Mouse (Mus musculus) cerebellum, adult 2 months (tissue): ENCODE results near the gene Ate1. TPM values are rescaled to one million over a fixed set of nuclear protein-coding genes. Genes with fewer than 3 reads are reported as not detected.

Source experiments
- DNase-seq, 2 experiments: peaks; one replicate each; pipeline ENCODE4 v3.0.0; 2021
- H3K27ac ChIP-seq: fragments of 200-500 bp; 2 replicates; pipeline ENCODE4 v1.5.1; 2012; ENCODE audit warnings: low read length, control low read depth, inconsistent platforms; ENCODE audit not compliant: insufficient read depth
- H3K27me3 ChIP-seq: fragments of 200-500 bp; 2 replicates; pipeline ENCODE4 v1.6.1; 2012; ENCODE audit warnings: inconsistent platforms, mild to moderate bottlenecking, low read length, moderate library complexity; ENCODE audit not compliant: control insufficient read depth, insufficient read depth
- H3K4me1 ChIP-seq: fragments of 200-500 bp; 2 replicates; pipeline ENCODE4 v1.6.1; 2011; ENCODE audit warnings: low read length; ENCODE audit not compliant: control insufficient read depth, insufficient read depth
- H3K4me3 ChIP-seq: fragments of 200-500 bp; replicated peaks from 2 replicates; pipeline ENCODE3; 2011; ENCODE audit warnings: mild to moderate bottlenecking, low read depth, low read length, control low read depth; ENCODE audit not compliant: insufficient read depth
- CTCF ChIP-seq: fragments of 200-500 bp; IDR thresholded peaks from 2 replicates; pipeline ENCODE4 v1.5.1; 2011; ENCODE audit warnings: low read depth, mild to moderate bottlenecking, control low read depth, low read length, moderate library complexity, borderline replicate concordance; ENCODE audit not compliant: insufficient read depth
- POLR2A ChIP-seq: fragments of 200-500 bp; IDR thresholded peaks from 2 replicates; pipeline ENCODE4 v1.6.1; 2011; ENCODE audit warnings: low read length, control low read depth, borderline replicate concordance; ENCODE audit not compliant: insufficient read depth
- WGBS: fragments of 180-500 bp; shearing (Covaris S2); methylation state at CpG from one replicate; pipeline ENCODE4 v1.1.7; 2018; 5-methylcytosine and 5-hydroxymethylcytosine counted together
- polyA plus RNA-seq: library from polyadenylated mRNA; depleted of rRNA; stranded (reverse); fragments of >200 nt; gene quantifications from 2 replicates; pipeline ENCODE4 v1.2.3, GENCODE M21; 2012; rRNA removed

The Ate1 gene
- polyA plus RNA-seq = 29.7 and 34.0 TPM in 2 replicates

DNA sequence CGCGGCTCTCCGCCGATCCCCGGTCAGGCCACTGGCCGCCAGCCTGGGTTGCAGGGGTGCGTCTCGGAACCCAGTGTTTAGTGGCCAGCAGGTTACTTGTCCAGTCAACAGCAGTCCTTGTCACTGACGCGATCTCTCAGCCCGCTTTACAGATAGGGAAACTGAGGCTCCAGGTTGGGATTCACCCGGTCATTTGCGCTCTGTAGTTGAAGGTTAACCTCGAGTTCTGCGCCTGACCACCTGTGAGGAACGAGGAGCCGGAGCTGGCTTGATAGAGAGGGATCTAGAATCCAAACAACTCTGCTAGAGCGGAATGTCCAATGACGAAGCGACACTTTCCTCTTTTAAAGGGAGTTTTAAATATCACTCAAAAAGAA lies at the start of gene Ate1:
TSS of gene Ate1 (minus strand) at position 321 of the 377 bp plus-strand sequence.
- Histone ChIP-seq H3K27me3 (no peaks in the 10 kb centered on the region), H3K4me1 (no peaks in the 10 kb centered on the region), H3K4me3 (peak within 1 kb of the TSS; percentile 94), H3K27ac (peak within 1 kb of the TSS; percentile 83)
- TF ChIP-seq POLR2A = no peak
- no peak for TF ChIP-seq CTCF
- WGBS = 11% methylated on average over 20 of the region's 20 CpGs
- DNase-seq = no peak

DNA sequence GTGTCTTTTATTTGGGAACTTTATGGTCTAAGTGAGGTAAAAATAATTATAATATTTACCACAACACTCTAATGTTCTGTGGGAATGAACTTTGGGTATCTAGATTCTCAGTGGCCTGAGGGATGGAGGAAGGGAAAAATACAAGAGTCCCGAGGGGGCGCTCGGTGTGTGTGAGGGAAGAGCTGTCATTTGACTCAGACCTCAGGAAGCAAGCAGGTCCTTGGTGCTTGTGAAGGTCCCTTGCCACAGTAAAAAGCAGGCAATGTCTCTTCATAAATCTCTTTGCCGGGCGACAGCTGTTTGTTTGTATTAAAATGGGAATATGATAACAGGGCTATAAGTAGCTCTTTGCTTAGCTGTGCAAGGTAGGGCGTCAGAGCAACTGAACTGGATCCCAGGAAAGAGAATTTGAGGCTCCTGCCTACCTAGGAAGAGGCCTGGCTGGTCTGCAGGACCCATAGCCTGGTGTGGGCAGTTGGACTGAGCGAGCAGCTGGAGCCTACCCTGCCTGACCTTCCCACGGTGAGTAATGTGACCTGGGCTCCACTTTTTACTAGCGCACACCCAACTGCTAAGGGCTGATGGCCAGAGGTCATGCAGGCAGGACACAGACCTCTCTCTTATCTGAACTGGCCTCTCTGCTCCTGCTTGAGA lies 48.7 kb upstream of the Ate1 start:
- no peak for DNase-seq
- TF ChIP-seq CTCF (no peak), POLR2A (no peak)
- Histone ChIP-seq H3K4me1 (peaks cover 7% of the 10 kb centered on the region), H3K27me3 (no peaks in the 10 kb centered on the region), H3K27ac (no peak overlapping the region), H3K4me3 (no peak overlapping the region)
- WGBS = 92% methylated on average over 9 of the region's 9 CpGs

DNA sequence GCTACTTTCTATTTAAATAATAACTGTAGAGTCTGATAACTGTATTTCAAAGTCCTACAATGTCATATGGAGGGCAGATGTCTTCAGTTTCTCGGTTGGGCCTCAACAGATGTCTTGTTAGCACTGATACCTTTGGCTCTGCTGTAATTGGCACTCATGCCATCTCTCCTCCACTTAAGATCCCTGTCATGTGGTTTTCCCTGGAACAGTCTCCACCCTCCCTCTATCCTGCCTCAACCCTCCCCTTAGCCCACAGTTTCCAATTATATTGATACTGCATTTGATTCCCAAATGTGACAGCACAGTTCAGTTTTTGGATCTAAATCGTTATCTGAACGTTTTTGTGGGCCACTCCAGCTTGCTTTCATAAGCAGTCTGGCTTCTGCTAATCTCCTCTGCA lies 44.4 kb upstream of the Ate1 start:
- WGBS = 30% methylated on average over 3 of the region's 3 CpGs
- no peak overlapping the region for H3K27ac ChIP-seq

DNA sequence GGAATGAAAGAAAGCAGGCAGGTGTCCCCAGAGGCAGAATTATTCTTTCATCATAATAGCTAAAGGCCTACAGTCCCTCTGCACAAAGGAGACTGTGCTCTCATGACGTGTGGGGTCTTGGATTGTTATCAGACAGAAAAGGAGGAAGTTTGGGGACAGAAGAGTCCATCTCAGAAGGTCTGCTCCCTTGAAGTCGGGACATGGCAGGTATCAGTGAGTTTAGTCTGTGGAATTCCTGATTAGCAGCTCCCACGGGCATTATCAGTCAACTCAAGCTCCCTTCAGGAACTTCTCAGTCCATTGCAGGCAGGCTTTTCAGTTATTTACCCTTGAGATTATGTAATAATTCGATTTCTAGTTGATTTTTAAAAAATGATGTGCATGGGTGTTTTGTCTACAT lies 43.7 kb upstream of the Ate1 start:
- TF ChIP-seq POLR2A = no peak
- no peak for TF ChIP-seq CTCF
- Histone ChIP-seq H3K4me1 (no peaks in the 10 kb centered on the region), H3K4me3 (no peak overlapping the region), H3K27me3 (no peaks in the 10 kb centered on the region), H3K27ac (no peak overlapping the region)
- 69% methylated on average over 4 of the region's 4 CpGs for WGBS
- DNase-seq = no peak

More for the DNA sequence above, 44.4 kb upstream of the Ate1 start:
- Histone ChIP-seq H3K27me3 (no peaks in the 10 kb centered on the region), H3K4me3 (no peak overlapping the region), H3K4me1 (no peaks in the 10 kb centered on the region)
- DNase-seq = no peak
- TF ChIP-seq POLR2A (no peak), CTCF (no peak)

DNA sequence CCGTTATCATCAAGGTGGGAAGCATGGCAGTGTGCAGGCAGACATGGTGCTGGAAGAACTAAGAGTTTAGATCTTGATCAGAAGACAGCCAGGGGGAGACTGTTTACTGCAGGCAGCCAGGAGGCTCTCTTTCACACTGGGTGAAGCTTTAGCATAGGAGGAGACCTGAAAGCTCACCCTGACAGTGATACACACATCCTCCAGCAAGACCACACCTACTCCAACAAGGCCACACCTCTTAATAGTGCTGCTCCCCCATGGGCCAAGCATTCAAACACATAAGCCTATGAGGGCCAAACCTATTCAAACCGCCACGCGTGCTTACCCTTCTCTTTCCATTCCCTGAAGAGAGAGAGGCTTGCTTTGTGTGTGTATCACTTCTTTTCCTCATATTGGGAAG lies 43.1 kb upstream of the Ate1 start:
- no peak for TF ChIP-seq CTCF
- no peak for TF ChIP-seq POLR2A
- no peak overlapping the region for H3K4me3 ChIP-seq
- WGBS = 96% methylated on average over 4 of the region's 4 CpGs
- no peak overlapping the region for H3K27ac ChIP-seq
- DNase-seq = no peak
- no peaks in the 10 kb centered on the region; the same call in 1 of the 2 replicates for H3K4me1 ChIP-seq
- no peaks in the 10 kb centered on the region for H3K27me3 ChIP-seq

DNA sequence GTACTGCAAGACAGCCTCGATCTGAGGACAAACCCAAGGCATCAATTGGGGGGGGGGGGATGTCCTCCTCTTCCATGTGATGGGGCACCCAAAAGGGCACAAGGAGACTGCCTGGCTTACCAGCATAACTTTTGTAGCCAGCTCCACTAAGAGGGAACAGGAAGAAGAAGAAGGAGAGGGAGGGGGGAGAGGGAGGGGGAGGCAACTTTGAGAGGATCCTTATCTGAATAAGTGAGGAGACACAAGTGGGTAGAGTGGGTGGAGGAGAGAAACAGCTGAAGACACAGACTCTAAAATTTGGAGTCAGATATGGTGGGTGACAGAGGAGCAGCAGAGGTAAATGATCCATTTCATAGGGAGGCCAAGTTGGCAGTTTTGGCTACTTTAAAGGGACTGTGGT lies 40.8 kb upstream of the Ate1 start:
- Histone ChIP-seq H3K4me3 (no peak overlapping the region), H3K27me3 (no peaks in the 10 kb centered on the region), H3K4me1 (no peaks in the 10 kb centered on the region; the same call in 1 of the 2 replicates), H3K27ac (no peak overlapping the region)
- 67% methylated on average over 1 of the region's 1 CpGs for WGBS
- TF ChIP-seq POLR2A (no peak), CTCF (no peak)
- DNase-seq = no peak

DNA sequence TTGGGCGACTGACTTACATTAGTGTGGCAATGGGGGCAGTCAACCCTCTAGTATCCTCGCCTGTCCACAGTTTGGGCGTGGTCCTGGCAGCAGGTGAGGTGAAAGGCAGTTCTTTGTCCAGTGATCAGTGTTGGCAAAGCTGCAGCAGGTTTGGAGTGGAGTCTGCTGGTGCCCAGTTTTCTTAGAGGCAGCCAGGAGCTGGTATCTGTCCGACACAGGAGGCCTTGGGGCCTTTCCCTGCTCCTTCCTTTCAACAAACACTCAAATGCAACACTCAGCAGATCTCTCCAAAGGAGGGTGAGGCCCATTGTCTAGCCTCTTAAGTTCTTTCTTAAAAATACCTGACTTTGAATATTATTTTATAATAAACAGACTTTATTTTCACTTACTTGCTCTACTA lies 38.4 kb upstream of the Ate1 start:
- H3K27ac ChIP-seq = no peak overlapping the region
- TF ChIP-seq POLR2A = no peak
- TF ChIP-seq CTCF = no peak
- peaks cover 16% of the 10 kb centered on the region for H3K4me1 ChIP-seq
- WGBS = 83% methylated on average over 4 of the region's 4 CpGs
- no peaks in the 10 kb centered on the region for H3K27me3 ChIP-seq
- no peak for DNase-seq
- H3K4me3 ChIP-seq = no peak overlapping the region

DNA sequence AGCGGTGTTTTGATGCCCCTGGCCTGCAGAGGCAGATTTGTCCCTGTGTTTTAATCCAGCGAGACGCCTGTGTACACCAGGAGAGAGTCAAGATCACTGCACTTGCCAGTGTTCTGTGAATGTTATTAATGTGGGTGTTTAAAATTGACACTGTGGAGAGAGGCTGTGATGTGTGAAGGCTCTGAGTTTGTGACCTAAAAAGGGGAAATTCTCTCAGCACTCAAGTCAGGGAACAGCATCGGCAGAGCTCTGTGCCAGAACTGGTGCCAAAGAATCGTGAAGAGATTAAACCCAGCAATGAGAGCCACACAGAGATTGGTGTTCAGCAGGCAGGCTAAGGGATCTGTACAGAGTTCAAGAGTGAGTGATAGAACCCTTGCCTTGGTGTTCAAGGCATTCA lies 35.4 kb upstream of the Ate1 start:
- H3K4me3 ChIP-seq = no peak overlapping the region
- TF ChIP-seq CTCF = no peak
- TF ChIP-seq POLR2A = no peak
- peak; percentile 25 to 40 for DNase-seq
- WGBS = 34% methylated on average over 5 of the region's 5 CpGs
- H3K27ac ChIP-seq = no peak overlapping the region
- H3K4me1 ChIP-seq = peaks cover 28% of the 10 kb centered on the region
- no peaks in the 10 kb centered on the region for H3K27me3 ChIP-seq

DNA sequence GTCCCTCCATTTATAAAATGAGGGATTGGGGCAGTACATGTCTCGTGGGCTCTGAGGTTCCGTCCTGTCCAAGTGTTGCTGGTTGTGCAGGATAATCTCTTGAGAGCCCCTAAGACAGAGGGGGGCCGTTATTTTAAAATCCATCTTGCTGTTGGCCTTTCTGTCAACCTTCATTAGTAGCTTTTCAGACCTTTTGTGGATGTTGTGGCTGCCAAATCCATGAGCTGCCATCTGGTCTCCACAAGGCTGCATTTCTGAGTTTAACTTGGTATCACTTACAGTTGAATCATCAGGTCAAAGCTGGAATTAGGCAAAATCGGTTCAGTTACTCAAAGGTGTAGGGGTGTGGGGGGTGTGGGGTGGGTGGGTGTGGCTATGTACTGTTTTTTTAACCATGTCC lies 33.2 kb upstream of the Ate1 start:
- H3K4me3 ChIP-seq = peak overlapping the region; percentile 30
- DNase-seq = peak; percentile 64 to 79
- H3K27ac ChIP-seq = peak overlapping the region; percentile 63
- TF ChIP-seq CTCF = no peak
- no peak for TF ChIP-seq POLR2A
- 8% methylated on average over 4 of the region's 4 CpGs for WGBS
- H3K4me1 ChIP-seq = peaks cover 28% of the 10 kb centered on the region; the same call in 1 of the 2 replicates
- H3K27me3 ChIP-seq = no peaks in the 10 kb centered on the region
